Mouse (Mus musculus) E14TG2a.4 (cell line): ENCODE data around the gene Rps6ka4.

Experiments used
- CTCF ChIP-seq: conservative IDR thresholded peaks from 2 replicates; pipeline ENCODE4 v1.5.1; 2014; ENCODE audit warnings: low read length
- NANOG ChIP-seq: IDR thresholded peaks from 2 replicates; pipeline ENCODE4 v1.6.1; 2014; ENCODE audit warnings: borderline replicate concordance, low read length, mixed read lengths
- POU5F1 ChIP-seq: IDR thresholded peaks from 2 replicates; pipeline ENCODE4 v1.6.1; 2014; ENCODE audit warnings: low read length, borderline replicate concordance

DNA sequence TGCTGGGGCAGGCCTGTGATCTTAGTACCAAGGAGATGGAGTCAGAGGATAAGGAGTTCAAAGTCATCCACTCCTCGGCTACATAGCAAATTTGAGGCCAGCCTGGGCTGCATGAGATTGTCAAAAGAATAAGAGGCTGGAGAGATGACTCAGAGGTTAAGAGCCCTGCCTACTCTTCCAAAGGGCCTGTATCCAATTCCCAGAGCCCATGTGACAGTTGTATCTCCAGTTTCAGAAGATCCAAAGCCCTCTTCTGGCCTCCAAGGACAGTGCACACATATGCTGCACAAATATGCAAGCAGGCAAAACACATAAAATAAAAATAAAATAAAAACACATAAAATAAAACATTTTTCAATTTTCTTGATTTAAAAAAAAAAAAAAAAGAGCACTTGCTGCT lies 33.8 kb upstream of the Rps6ka4 start:
- TF ChIP-seq CTCF (no peak), POU5F1 (no peak), NANOG (no peak)
